30 mouse cellular contexts compared by ENCODE assay signal in the genomic region with DNA sequence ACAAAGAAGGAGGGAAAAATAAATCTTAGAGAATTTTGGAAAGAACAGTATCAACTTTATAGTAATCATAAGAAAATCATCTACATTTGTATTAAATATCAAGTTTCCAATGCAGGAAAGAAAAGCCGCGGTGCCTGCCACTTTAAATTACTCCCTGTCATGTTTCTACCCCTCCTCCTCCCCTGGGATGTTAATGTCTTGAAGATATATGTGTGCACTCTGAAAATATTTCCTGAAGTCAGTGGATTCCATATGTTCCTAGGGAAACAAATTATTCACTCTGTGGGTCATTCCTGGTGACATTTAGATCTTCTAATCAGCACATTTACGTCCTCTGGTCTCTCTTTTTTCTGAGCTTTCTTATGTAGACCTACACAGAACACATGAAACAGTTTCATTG. TPM values are rescaled to one million over a fixed set of nuclear protein-coding genes. Genes with fewer than 3 reads are reported as not detected.
DNase-seq lines count a peak whose midpoint lies in the region; ATAC-seq and TF ChIP-seq lines count a peak whose summit lies in the region.
"Had no signal": no experiment of that assay in that cellular context is flagged by ENCODE, and none has a peak within 500 bp of the region (broad histone marks: within the 10 kb centered on the region; RNA-seq: fewer than 3 reads in every experiment).

No protein-coding gene starts in this region.

- 38% methylated on average over 3 of the region's 3 CpGs for WGBS in embryonic facial prominence, embryonic 11.5 days
- 53% methylated on average over 3 of the region's 3 CpGs for WGBS in embryonic facial prominence, embryonic 10.5 days
- WGBS in kidney, postnatal 0 days, result 18% methylated on average over 3 of the region's 3 CpGs
- WGBS in embryonic facial prominence, embryonic 14.5 days, result 19% methylated on average over 3 of the region's 3 CpGs
- 87% methylated on average over 3 of the region's 3 CpGs for WGBS in midbrain, embryonic 13.5 days

- peak; percentile 18 for DNase-seq in embryonic facial prominence, embryonic 11.5 days (ENCODE audit: low spot score)
- DNase-seq in embryonic facial prominence, embryonic 10.5 days (ENCODE audit: low spot score), result no peak
- peak; percentile 60 for DNase-seq in kidney, postnatal 0 days (ENCODE audit: low spot score)
- DNase-seq in kidney, postnatal 4 days, result no peak
- peak; percentile 65 for DNase-seq in embryonic facial prominence, embryonic 14.5 days (ENCODE audit: low spot score)
- no peak for DNase-seq in heart, postnatal 36 days
- DNase-seq: adrenal gland, postnatal 10 days; adrenal gland, postnatal 36 days; B cell, adult 2 months; cerebellum, adult 18-20 months; cerebellum, adult 9-10 months; cerebellum, postnatal 14 days; gastrocnemius, postnatal 10 days; gastrocnemius, postnatal 36 days; heart, adult 2 months had no signal

- H3K4me1 ChIP-seq in embryonic facial prominence, embryonic 11.5 days (ENCODE audit: control insufficient read depth, insufficient read depth, low read length), result no peaks in the 10 kb centered on the region
- peaks cover 14% of the 10 kb centered on the region; the same call in 1 of the 2 replicates for H3K4me1 ChIP-seq in embryonic facial prominence, embryonic 10.5 days
- no peaks in the 10 kb centered on the region for H3K4me1 ChIP-seq in kidney, postnatal 0 days (replicated peaks; ENCODE audit: insufficient read depth, low read length)
- H3K4me1 ChIP-seq in embryonic facial prominence, embryonic 14.5 days (ENCODE audit: control insufficient read depth, insufficient read depth, low read length), result no peaks in the 10 kb centered on the region
- H3K4me1 ChIP-seq in midbrain, embryonic 13.5 days (replicated peaks), result no peaks in the 10 kb centered on the region
- H3K4me1 ChIP-seq: forebrain, embryonic 12.5 days; forebrain, embryonic 15.5 days; heart, embryonic 10.5 days; heart, embryonic 13.5 days; hindbrain, embryonic 10.5 days; hindbrain, embryonic 13.5 days; intestine, embryonic 15.5 days had no signal

- H3K4me3 ChIP-seq in embryonic facial prominence, embryonic 11.5 days (ENCODE audit: low read depth, low read length), result no peak overlapping the region
- H3K4me3 ChIP-seq in embryonic facial prominence, embryonic 10.5 days, result no peak overlapping the region
- no peak overlapping the region for H3K4me3 ChIP-seq in kidney, postnatal 0 days (replicated peaks; ENCODE audit: low read depth, low read length)
- no peak overlapping the region for H3K4me3 ChIP-seq in embryonic facial prominence, embryonic 14.5 days (ENCODE audit: low read depth, low read length)
- no peak overlapping the region for H3K4me3 ChIP-seq in midbrain, embryonic 13.5 days (replicated peaks)
- H3K4me3 ChIP-seq: embryonic facial prominence, embryonic 12.5 days; erythroblast, embryonic 14.5 days; forebrain, embryonic 12.5 days; forebrain, embryonic 15.5 days; heart, adult 2 months; heart, embryonic 10.5 days; heart, embryonic 13.5 days; hindbrain, embryonic 10.5 days; hindbrain, embryonic 13.5 days; intestine, embryonic 15.5 days had no signal

- no peak overlapping the region for H3K9ac ChIP-seq in embryonic facial prominence, embryonic 11.5 days (replicated peaks; ENCODE audit: low read length)
- no peak overlapping the region for H3K9ac ChIP-seq in kidney, postnatal 0 days (ENCODE audit: low read depth, low read length)
- no peak overlapping the region for H3K9ac ChIP-seq in embryonic facial prominence, embryonic 14.5 days (ENCODE audit: low read depth, low read length)
- no peak overlapping the region for H3K9ac ChIP-seq in midbrain, embryonic 13.5 days (replicated peaks)
- H3K9ac ChIP-seq: embryonic facial prominence, embryonic 12.5 days; forebrain, embryonic 12.5 days; forebrain, embryonic 15.5 days; heart, embryonic 13.5 days; hindbrain, embryonic 13.5 days; intestine, embryonic 15.5 days had no signal

- no peaks in the 10 kb centered on the region for H3K9me3 ChIP-seq in embryonic facial prominence, embryonic 11.5 days (replicated peaks; ENCODE audit: control insufficient read depth, low read length)
- H3K9me3 ChIP-seq in embryonic facial prominence, embryonic 10.5 days, result no peaks in the 10 kb centered on the region
- H3K9me3 ChIP-seq in kidney, postnatal 0 days (replicated peaks; ENCODE audit: low read length), result no peaks in the 10 kb centered on the region
- no peaks in the 10 kb centered on the region for H3K9me3 ChIP-seq in embryonic facial prominence, embryonic 14.5 days (ENCODE audit: control insufficient read depth, low read length)
- H3K9me3 ChIP-seq in midbrain, embryonic 13.5 days, result no peaks in the 10 kb centered on the region
- H3K9me3 ChIP-seq: embryonic facial prominence, embryonic 12.5 days; forebrain, embryonic 12.5 days; forebrain, embryonic 15.5 days; G1E; heart, embryonic 10.5 days; heart, embryonic 13.5 days; hindbrain, embryonic 10.5 days; hindbrain, embryonic 13.5 days; intestine, embryonic 15.5 days had no signal

- no peak overlapping the region for H3K27ac ChIP-seq in embryonic facial prominence, embryonic 11.5 days (replicated peaks; ENCODE audit: low read depth, low read length)
- H3K27ac ChIP-seq in embryonic facial prominence, embryonic 10.5 days (replicated peaks), result no peak overlapping the region
- no peak overlapping the region for H3K27ac ChIP-seq in kidney, postnatal 0 days
- no peak overlapping the region for H3K27ac ChIP-seq in embryonic facial prominence, embryonic 14.5 days (replicated peaks; ENCODE audit: low read depth, low read length)
- H3K27ac ChIP-seq in midbrain, embryonic 13.5 days, result no peak overlapping the region
- H3K27ac ChIP-seq: embryonic facial prominence, embryonic 12.5 days; forebrain, embryonic 12.5 days; forebrain, embryonic 15.5 days; heart, adult 2 months; heart, embryonic 10.5 days; heart, embryonic 13.5 days; hindbrain, embryonic 10.5 days; hindbrain, embryonic 13.5 days; intestine, embryonic 15.5 days had no signal

- no peak for ATAC-seq in embryonic facial prominence, embryonic 11.5 days (replicated peaks; ENCODE audit: insufficient number of reproducible peaks, low FRiP score, low TSS enrichment, low read depth)
- no peak for ATAC-seq in kidney, postnatal 0 days (replicated peaks; ENCODE audit: low FRiP score, low read depth)
- ATAC-seq in embryonic facial prominence, embryonic 14.5 days (ENCODE audit: low read depth), result no peak
- no peak for ATAC-seq in midbrain, embryonic 13.5 days
- ATAC-seq: forebrain, embryonic 15.5 days; hindbrain, embryonic 16.5 days; intestine, embryonic 15.5 days; Patski had no signal

- no peaks in the 10 kb centered on the region for H3K27me3 ChIP-seq in embryonic facial prominence, embryonic 11.5 days (ENCODE audit: control insufficient read depth, insufficient read depth, low read length)
- H3K27me3 ChIP-seq in embryonic facial prominence, embryonic 10.5 days (replicated peaks; ENCODE audit: low read depth, poor library complexity, severe bottlenecking), result no peaks in the 10 kb centered on the region
- H3K27me3 ChIP-seq in kidney, postnatal 0 days (ENCODE audit: insufficient read depth, low read length), result no peaks in the 10 kb centered on the region
- H3K27me3 ChIP-seq in embryonic facial prominence, embryonic 14.5 days (replicated peaks; ENCODE audit: control insufficient read depth, insufficient read depth, low read length), result no peaks in the 10 kb centered on the region
- H3K27me3 ChIP-seq in midbrain, embryonic 13.5 days, result no peaks in the 10 kb centered on the region
- H3K27me3 ChIP-seq: CH12.LX; embryonic facial prominence, embryonic 12.5 days; forebrain, embryonic 12.5 days; forebrain, embryonic 15.5 days; heart, embryonic 13.5 days; hindbrain, embryonic 13.5 days; intestine, embryonic 15.5 days had no signal

- intact Hi-C loops in heart, postnatal 36 days (cut with DNase I), result no loop called here

- H3K36me3 ChIP-seq in embryonic facial prominence, embryonic 11.5 days (replicated peaks; ENCODE audit: control insufficient read depth, insufficient read depth, low read depth, low read length), result no peaks in the 10 kb centered on the region
- H3K36me3 ChIP-seq in embryonic facial prominence, embryonic 10.5 days (replicated peaks), result no peaks in the 10 kb centered on the region
- no peaks in the 10 kb centered on the region for H3K36me3 ChIP-seq in kidney, postnatal 0 days (ENCODE audit: insufficient read depth, low read length)
- H3K36me3 ChIP-seq in embryonic facial prominence, embryonic 14.5 days (ENCODE audit: control insufficient read depth, insufficient read depth, low read length), result no peaks in the 10 kb centered on the region
- H3K36me3 ChIP-seq in midbrain, embryonic 13.5 days, result no peaks in the 10 kb centered on the region
- H3K36me3 ChIP-seq: embryonic facial prominence, embryonic 12.5 days; forebrain, embryonic 12.5 days; forebrain, embryonic 15.5 days; G1E; heart, embryonic 10.5 days; heart, embryonic 13.5 days; hindbrain, embryonic 10.5 days; hindbrain, embryonic 13.5 days; intestine, embryonic 15.5 days had no signal

- no peak for TF ChIP-seq CTCF in kidney, postnatal 0 days (IDR thresholded peaks at IDR 0.05; ENCODE audit: low read depth)

- no peak overlapping the region for H3K4me2 ChIP-seq in embryonic facial prominence, embryonic 11.5 days (ENCODE audit: low read depth, low read length)
- no peak overlapping the region for H3K4me2 ChIP-seq in kidney, postnatal 0 days (ENCODE audit: low read length)
- no peak overlapping the region for H3K4me2 ChIP-seq in embryonic facial prominence, embryonic 14.5 days (ENCODE audit: low read depth, low read length)
- no peak overlapping the region for H3K4me2 ChIP-seq in midbrain, embryonic 13.5 days (replicated peaks)
- H3K4me2 ChIP-seq: embryonic facial prominence, embryonic 12.5 days; forebrain, embryonic 12.5 days; forebrain, embryonic 15.5 days; heart, embryonic 13.5 days; hindbrain, embryonic 13.5 days; intestine, embryonic 15.5 days had no signal

RNA-seq across cellular contexts. Expression of a gene that starts 57.2 kb away (rescaled TPM):
- 11.4 and 14.2 TPM in 2 replicates for polyA plus RNA-seq in embryonic facial prominence, embryonic 11.5 days (2014; fragmentation: Nextera tagmentation; extraction: Ambion mirVana)
- polyA plus RNA-seq in embryonic facial prominence, embryonic 10.5 days (2016; fragmentation: Nextera tagmentation; extraction: Ambion mirVana), result 5.6 TPM in 2 replicates
- 8.6 and 10.3 TPM in 2 replicates for polyA plus RNA-seq in kidney, postnatal 0 days (2015; fragmentation: Nextera tagmentation; extraction: Ambion mirVana)
- polyA plus RNA-seq in embryonic facial prominence, embryonic 14.5 days (2014; fragmentation: Nextera tagmentation; extraction: Ambion mirVana), result 14.8 TPM in 2 replicates
- total RNA-seq in heart, postnatal 36 days (2021), result under 1 TPM; 0.11 TPM
- 10.7 and 17.9 TPM in 2 replicates for polyA plus RNA-seq in midbrain, embryonic 13.5 days (2015; fragmentation: Nextera tagmentation; extraction: Ambion mirVana)
- total RNA-seq: CH12.LX; granulocyte monocyte progenitor cell, adult 5-6 weeks had no signal
- polyA plus RNA-seq: erythroblast, embryonic 14.5 days had no signal

Comparison
In these comparisons a context has a peak if more than half of its experiments do, and no peak if none do; other contexts are left out.
1. DNase-seq: peak in embryonic facial prominence, embryonic 11.5 days (single experiment), kidney, postnatal 0 days (single experiment) and embryonic facial prominence, embryonic 14.5 days (single experiment); none in embryonic facial prominence, embryonic 10.5 days (single experiment), kidney, postnatal 4 days (0 of 2) and heart, postnatal 36 days (0 of 2).